Mouse (Mus musculus) midbrain, embryonic 10.5 days (tissue): ENCODE measurements around the gene Mtmr10. TPM values are rescaled to one million over a fixed set of nuclear protein-coding genes. Genes with fewer than 3 reads are reported as not detected.

ENCODE experiments used
- DNase-seq: peaks from one replicate; pipeline ENCODE4 v3.0.0-alpha.2; 2017; ENCODE audit warnings: low spot score
- H3K27ac ChIP-seq: fragments of 300-500 bp; sonication (generic); replicated peaks from 2 replicates; pipeline ENCODE4 v1.5.1; 2016; ENCODE audit warnings: mild to moderate bottlenecking
- H3K27me3 ChIP-seq: fragments of 300-500 bp; sonication (generic); 2 replicates; pipeline ENCODE4 v1.6.1; 2016; ENCODE audit warnings: low read depth, mild to moderate bottlenecking; ENCODE audit not compliant: poor library complexity, severe bottlenecking
- H3K36me3 ChIP-seq: fragments of 300-500 bp; sonication (generic); 2 replicates; pipeline ENCODE4 v1.6.1; 2016; ENCODE audit warnings: mild to moderate bottlenecking, moderate library complexity
- H3K4me1 ChIP-seq: fragments of 300-500 bp; sonication (generic); 2 replicates; pipeline ENCODE4 v1.6.1; 2016
- H3K4me3 ChIP-seq: fragments of 300-500 bp; sonication (generic); 2 replicates; pipeline ENCODE4 v1.5.1; 2016; ENCODE audit warnings: mild to moderate bottlenecking, moderate library complexity
- H3K9me3 ChIP-seq: fragments of 300-500 bp; sonication (generic); replicated peaks from 2 replicates; pipeline ENCODE4 v1.6.1; 2016; ENCODE audit warnings: mild to moderate bottlenecking
- WGBS: fragments of 180-500 bp; shearing (Covaris S2); methylation state at CpG from one replicate; pipeline ENCODE4 v1.1.7; 2016; 5-methylcytosine and 5-hydroxymethylcytosine counted together
- polyA plus RNA-seq: library from polyadenylated mRNA; unstranded; fragments of >200 nt; fragmentation: Nextera tagmentation; extraction: Ambion mirVana; gene quantifications from 2 replicates; pipeline ENCODE4 v1.2.1, GENCODE M21; 2016

Gene Mtmr10
- 12.5 and 15.3 TPM in 2 replicates for polyA plus RNA-seq

DNA sequence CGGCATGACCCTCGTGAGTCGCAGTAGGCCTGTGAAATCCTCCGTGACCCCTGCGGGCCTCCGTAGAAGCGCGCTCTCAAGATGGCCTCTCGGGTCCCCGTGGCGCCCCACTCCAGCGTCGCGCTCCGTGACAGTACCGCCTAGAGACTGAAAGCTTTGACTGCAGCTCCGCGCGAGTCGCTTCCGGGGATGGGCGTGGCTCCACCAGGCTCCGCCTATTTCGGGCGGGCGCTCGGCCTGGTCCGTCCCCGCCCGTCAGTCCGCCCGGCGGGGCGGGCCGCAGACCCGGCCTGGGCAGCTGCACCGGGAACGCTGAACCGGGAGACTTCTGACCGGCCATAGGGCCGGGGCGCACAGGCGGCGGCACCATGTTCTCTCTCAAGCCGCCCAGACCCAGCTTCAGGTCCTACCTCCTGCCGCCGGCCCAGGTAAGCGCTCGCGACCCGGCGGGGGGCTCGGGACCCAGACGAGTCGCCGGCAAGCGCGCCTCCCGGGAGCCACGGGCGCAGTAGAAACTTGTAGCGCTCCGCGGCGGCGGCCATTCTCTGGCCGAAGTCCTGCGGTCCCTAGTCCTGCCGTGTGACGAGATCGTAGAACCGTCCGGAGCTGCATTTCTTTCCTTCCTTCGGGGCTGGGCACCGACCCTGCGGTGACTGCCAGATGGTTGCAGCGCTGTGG lies at the start of gene Mtmr10:
TSS of gene Mtmr10 (plus strand) at position 240 of the 678 bp plus-strand sequence.
- Histone ChIP-seq H3K27me3 (no peaks in the 10 kb centered on the region), H3K27ac (peak within 1 kb of the TSS; percentile 93), H3K36me3 (peaks cover 12% of the 10 kb centered on the region), H3K9me3 (no peaks in the 10 kb centered on the region), H3K4me3 (peak within 1 kb of the TSS; percentile 88), H3K4me1 (peaks cover 30% of the 10 kb centered on the region)
- WGBS = under 1% methylated on average over 77 of the region's 77 CpGs
- peak; percentile 98 for DNase-seq

DNA sequence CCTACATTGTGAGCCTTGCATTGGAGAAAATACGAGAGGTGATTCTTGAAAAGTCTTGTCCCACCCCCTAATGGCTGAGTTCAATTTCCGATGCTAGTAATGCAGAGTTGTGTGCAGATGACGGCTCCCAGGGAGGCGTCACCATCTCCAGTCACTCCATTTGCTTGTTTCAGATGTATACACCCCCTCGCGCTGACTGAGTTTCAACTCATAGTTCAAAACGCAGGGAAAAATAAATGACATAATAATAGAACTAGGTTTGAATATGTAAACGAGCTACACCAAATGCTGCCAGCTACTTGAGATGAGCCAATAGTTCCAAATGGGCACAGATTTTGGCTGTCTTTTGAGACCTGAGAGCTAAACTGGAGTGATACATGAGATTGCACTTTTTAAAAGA lies 49.7 kb upstream of the Mtmr10 start:
- H3K4me3 ChIP-seq = no peak overlapping the region
- no peaks in the 10 kb centered on the region for H3K36me3 ChIP-seq
- H3K4me1 ChIP-seq = 0 out of 2 replicates have a peak, but pooled peaks cover 4% of the 10 kb centered on the region
- DNase-seq = no peak
- no peaks in the 10 kb centered on the region for H3K27me3 ChIP-seq
- WGBS = 92% methylated on average over 8 of the region's 8 CpGs
- no peak overlapping the region for H3K27ac ChIP-seq
- H3K9me3 ChIP-seq = no peaks in the 10 kb centered on the region

DNA sequence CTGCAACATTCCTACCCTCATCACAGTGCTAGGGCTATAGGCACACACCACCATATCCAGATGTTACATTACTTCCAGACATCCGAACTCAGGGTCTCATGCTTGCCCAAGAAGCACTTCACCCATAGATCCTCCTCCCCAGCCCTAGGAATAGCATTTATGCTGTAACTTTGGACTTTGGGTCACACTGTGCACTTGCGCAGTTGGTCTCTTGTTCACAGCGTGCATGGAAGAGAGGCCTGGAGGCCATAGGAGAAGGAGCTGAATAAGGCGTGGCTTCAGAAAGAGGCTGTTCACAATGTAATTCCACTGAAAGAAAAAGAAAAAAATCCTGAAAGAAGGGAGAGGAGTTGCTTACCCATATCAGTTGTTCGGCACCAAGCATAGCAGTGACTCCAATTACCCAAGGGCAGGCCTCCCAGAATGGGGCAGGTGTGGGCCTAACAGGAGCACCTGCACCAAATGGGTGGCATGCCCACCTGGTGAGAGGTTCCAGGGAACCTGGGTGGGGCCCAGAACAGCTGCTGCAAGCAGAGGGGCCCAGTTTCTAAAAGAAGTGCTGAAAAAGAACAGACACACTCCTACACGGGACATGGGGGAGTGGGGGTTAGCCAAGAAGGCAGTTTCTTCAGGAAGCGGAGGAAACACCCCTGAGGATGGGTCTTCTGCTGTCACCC lies 48.9 kb upstream of the Mtmr10 start:
- WGBS = 91% methylated on average over 7 of the region's 7 CpGs
- H3K4me3 ChIP-seq = no peak overlapping the region
- DNase-seq = no peak
- H3K27ac ChIP-seq = no peak overlapping the region
- H3K9me3 ChIP-seq = no peaks in the 10 kb centered on the region
- H3K27me3 ChIP-seq = no peaks in the 10 kb centered on the region
- no peaks in the 10 kb centered on the region for H3K36me3 ChIP-seq
- H3K4me1 ChIP-seq = 0 out of 2 replicates have a peak, but pooled peaks cover 1% of the 10 kb centered on the region

DNA sequence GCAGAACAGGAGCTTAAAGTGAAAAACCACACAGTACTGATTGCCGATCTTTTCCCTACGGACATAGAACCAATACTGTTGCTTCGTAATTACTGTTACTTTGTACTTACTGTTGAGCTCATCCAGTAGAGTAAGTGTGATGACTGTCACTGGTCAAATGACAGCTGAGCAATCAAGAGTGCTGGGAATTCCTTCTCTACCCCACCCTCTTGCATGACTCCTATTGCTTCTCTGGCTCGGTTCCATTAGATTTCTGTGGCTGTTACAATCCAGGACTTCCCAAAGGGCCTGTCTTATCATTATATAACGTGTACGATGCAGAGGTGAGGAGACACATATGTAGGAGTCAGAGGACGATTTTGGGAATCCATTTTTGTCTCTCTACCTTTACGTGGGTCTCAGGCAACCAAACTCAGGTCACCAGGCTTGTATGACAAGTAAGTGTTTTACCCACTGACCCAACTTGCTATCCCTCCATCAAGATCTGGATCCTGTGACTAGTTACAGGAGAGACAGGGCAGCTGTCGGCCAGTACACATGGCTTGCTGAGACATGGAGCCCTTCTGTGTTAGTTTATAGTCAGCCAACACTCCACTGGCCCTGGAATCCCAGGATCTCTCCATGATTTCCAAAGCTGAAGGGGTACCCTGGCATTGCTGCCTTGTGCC lies 48.2 kb upstream of the Mtmr10 start:
- no peak overlapping the region for H3K4me3 ChIP-seq
- WGBS = 92% methylated on average over 9 of the region's 9 CpGs
- no peak for DNase-seq
- no peaks in the 10 kb centered on the region for H3K4me1 ChIP-seq
- no peaks in the 10 kb centered on the region for H3K27me3 ChIP-seq
- no peaks in the 10 kb centered on the region for H3K9me3 ChIP-seq
- no peak overlapping the region for H3K27ac ChIP-seq
- H3K36me3 ChIP-seq = no peaks in the 10 kb centered on the region

DNA sequence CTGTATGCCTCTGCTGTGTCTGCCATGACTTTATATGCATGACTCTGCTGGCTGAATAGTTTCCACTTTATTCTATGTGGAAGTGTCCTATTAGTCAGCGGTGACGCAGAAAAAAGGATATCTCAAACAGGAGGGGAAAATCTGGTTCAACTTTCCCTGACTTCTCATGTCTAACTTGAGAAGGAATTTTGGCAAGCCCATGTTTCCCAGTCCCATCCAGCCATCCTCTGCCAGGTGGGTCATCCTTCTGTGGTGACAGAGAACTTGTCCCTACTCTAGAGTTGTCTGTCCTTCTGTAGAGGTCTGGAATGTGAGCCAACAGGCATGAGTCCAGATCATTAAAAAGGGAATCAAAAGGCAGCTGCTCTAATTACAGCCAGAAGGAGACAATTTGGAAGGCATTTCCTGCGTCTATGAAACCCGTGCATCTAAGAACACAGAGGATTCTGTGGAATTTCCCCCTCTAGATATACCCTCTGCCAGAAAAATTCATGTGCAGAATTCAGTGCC lies 47.6 kb upstream of the Mtmr10 start:
- DNase-seq = no peak
- Histone ChIP-seq H3K27me3 (no peaks in the 10 kb centered on the region), H3K4me1 (no peaks in the 10 kb centered on the region), H3K9me3 (no peaks in the 10 kb centered on the region), H3K27ac (no peak overlapping the region), H3K36me3 (no peaks in the 10 kb centered on the region), H3K4me3 (no peak overlapping the region)
- WGBS = 87% methylated on average over 4 of the region's 4 CpGs

DNA sequence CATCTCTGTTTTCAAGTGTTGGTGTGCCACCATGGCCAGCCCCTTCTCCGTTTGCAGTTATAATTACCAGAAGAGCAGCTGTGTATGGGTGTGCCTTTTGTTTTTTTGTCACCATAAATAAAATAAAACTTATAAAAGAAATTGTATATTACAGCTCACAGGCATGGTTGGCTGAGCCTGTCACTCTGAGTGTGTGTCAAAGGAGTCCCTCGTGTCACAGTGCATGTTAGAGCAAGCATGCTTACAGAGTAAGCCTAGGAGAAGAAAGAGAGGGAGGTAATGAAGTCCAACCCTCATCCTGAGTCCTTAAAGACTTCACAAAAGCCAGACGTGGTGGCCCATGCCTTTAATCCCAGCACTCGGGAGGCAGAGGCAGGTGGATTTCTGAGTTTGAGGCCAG lies 45.0 kb upstream of the Mtmr10 start:
- H3K27ac ChIP-seq = no peak overlapping the region
- H3K4me3 ChIP-seq = no peak overlapping the region
- 78% methylated on average over 4 of the region's 4 CpGs for WGBS
- no peaks in the 10 kb centered on the region for H3K9me3 ChIP-seq
- peaks cover 3% of the 10 kb centered on the region; the same call in 1 of the 2 replicates for H3K4me1 ChIP-seq
- no peaks in the 10 kb centered on the region for H3K36me3 ChIP-seq
- H3K27me3 ChIP-seq = no peaks in the 10 kb centered on the region
- no peak for DNase-seq

DNA sequence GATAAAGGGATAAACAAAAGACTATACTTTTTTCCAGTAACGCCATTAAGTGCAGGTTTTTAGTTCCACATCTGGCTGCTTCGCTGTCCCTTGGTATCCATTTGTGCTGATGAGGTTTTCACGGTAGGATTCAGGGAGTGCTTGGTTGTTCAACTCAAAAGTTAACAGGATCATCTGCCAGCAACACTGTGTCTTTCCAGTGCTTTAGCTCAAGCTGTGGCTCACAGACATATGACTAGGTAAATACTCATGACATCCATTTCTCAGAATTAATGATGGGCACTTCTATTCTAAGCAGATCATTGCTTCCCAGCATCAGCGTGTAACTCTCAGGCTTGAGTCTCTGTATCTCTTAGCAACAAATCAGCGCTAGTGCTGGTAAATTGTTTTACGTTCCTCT lies 43.1 kb upstream of the Mtmr10 start:
- no peaks in the 10 kb centered on the region for H3K36me3 ChIP-seq
- DNase-seq = no peak
- 90% methylated on average over 6 of the region's 6 CpGs for WGBS

DNA sequence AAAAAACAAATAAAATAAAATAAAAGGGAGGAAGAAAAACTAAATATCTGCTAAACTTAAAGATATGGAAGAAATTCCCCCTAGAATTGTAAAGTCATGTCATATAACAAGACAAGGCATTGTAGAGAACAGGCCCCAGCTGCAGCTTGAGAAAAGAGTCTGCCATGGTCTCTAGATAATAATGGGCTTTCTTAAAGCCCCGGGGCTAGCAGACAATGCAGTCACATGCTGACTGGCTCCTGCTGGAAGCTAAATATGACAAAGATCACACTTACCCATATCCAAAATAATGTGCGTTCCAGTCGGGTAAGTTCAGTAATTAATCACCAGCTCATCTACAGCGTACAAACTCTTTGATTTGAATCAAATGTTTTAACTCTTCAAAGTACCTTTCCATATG lies 40.7 kb upstream of the Mtmr10 start:
- no peak for DNase-seq
- H3K4me1 ChIP-seq = peaks cover 3% of the 10 kb centered on the region; the same call in 1 of the 2 replicates
- 75% methylated on average over 4 of the region's 4 CpGs for WGBS
- no peaks in the 10 kb centered on the region for H3K36me3 ChIP-seq
- no peak overlapping the region for H3K27ac ChIP-seq
- no peaks in the 10 kb centered on the region for H3K9me3 ChIP-seq
- no peak overlapping the region for H3K4me3 ChIP-seq
- no peaks in the 10 kb centered on the region for H3K27me3 ChIP-seq

More for the DNA sequence above, 43.1 kb upstream of the Mtmr10 start:
- H3K4me3 ChIP-seq = no peak overlapping the region
- H3K27me3 ChIP-seq = no peaks in the 10 kb centered on the region
- peaks cover 3% of the 10 kb centered on the region; the same call in 1 of the 2 replicates for H3K4me1 ChIP-seq
- H3K27ac ChIP-seq = no peak overlapping the region
- no peaks in the 10 kb centered on the region for H3K9me3 ChIP-seq

DNA sequence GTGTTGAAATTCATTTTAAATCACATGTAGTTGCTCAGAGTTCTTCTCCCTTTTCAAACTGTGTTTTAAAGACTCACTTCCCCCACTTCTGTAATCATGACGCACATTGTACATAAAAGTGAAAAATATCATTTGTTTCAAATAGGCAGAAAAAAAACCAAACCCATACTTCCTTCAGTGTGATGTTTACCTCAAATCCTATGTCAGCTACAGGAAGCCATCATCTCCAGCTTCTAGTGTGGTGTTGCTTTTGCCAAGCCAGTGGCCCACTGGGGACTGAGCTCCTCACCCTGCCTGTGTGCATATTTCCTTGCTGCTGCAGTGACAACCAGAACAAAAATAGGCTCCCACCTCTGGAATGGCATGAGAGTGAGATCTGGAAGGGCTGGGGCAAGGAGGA lies 39.1 kb upstream of the Mtmr10 start:
- Histone ChIP-seq H3K9me3 (no peaks in the 10 kb centered on the region), H3K27me3 (no peaks in the 10 kb centered on the region), H3K27ac (no peak overlapping the region), H3K4me3 (no peak overlapping the region), H3K4me1 (peaks cover 3% of the 10 kb centered on the region; the same call in 1 of the 2 replicates), H3K36me3 (no peaks in the 10 kb centered on the region)
- WGBS = 91% methylated on average over 1 of the region's 1 CpGs
- no peak for DNase-seq

DNA sequence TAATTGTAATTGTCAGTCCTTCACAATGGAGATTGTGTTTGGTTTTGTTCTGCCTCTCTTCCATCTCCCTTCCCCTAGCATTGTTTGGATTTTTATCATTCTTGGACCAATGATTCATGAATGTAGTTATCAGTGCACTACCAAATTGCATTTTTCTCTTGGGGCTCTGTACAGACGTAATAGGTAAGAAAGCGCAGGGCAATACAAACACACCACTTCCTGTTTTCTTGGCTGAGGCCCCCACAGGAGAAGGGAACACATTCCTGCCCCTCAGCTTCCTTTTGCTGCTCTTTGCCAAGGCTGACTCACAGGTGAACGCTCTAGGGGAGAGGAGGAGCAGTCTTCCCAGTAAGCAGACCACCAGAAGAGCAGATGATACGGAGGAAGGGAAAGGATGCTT lies 37.7 kb upstream of the Mtmr10 start:
- H3K36me3 ChIP-seq = no peaks in the 10 kb centered on the region
- peaks cover 3% of the 10 kb centered on the region; the same call in 1 of the 2 replicates for H3K4me1 ChIP-seq
- no peak overlapping the region for H3K4me3 ChIP-seq
- no peak overlapping the region for H3K27ac ChIP-seq
- DNase-seq = no peak
- H3K27me3 ChIP-seq = no peaks in the 10 kb centered on the region
- WGBS = 81% methylated on average over 4 of the region's 4 CpGs
- H3K9me3 ChIP-seq = no peaks in the 10 kb centered on the region

DNA sequence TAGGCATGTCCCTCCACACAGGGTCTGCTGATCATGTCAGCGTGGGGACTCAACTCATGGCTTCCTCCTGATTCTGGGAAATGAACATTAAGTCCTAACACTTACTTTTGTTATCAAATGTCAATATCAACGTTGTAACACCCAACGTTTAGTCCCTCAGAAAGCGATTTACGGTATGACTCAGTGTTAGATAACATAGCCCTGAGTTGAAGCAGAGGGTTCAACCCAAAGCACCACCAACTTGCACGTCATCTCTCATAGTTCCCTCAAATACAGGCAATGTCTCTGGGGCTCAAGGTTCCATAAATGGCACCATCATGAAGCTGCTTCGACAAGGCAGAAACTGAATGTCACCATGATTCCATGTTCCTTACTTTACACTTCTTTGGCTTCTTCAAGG lies 37.0 kb upstream of the Mtmr10 start:
- Histone ChIP-seq H3K4me1 (peaks cover 3% of the 10 kb centered on the region; the same call in 1 of the 2 replicates), H3K27me3 (no peaks in the 10 kb centered on the region), H3K27ac (no peak overlapping the region), H3K9me3 (no peaks in the 10 kb centered on the region), H3K36me3 (no peaks in the 10 kb centered on the region), H3K4me3 (no peak overlapping the region)
- DNase-seq = no peak
- WGBS = 93% methylated on average over 7 of the region's 7 CpGs

DNA sequence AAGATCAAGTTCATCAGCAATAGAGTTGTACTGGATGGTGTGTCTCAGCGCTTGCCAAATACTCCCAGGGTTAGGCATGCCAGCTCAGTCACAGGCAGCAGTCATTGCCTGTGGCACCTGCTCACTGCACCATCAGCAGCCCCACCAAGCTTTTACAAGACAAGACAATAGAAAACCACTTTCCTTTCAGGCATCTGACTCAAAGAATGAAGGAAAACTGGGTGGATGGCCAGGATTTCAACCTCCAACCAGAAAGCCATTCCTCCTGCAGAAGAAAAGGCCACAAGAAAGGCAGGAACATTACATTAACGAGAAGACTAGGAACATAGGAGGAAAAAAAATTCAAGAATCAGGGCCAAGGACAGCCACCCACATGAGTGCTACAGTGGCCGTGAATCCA lies 33.7 kb upstream of the Mtmr10 start:
- 87% methylated on average over 3 of the region's 3 CpGs for WGBS
- Histone ChIP-seq H3K36me3 (no peaks in the 10 kb centered on the region), H3K9me3 (no peaks in the 10 kb centered on the region), H3K27me3 (no peaks in the 10 kb centered on the region), H3K4me1 (no peaks in the 10 kb centered on the region), H3K27ac (no peak overlapping the region), H3K4me3 (no peak overlapping the region)
- no peak for DNase-seq
